Mouse (Mus musculus): ENCODE results near the gene Ccrl2.

The Ccrl2 gene

GRCm38 (mm10) chr9:111056798-111057543, at the start of gene Ccrl2:
Ccrl2 (minus strand) TSS chr9:111057519.
- peak; percentile 71 to 83 for DNase-seq (ENCODE audit: low spot score in 2 of 2)

- DNase-seq (ENCODE audit: low spot score in 2 of 2), result no peak
Observed at GRCm38 (mm10) chr9:111103893-111104292, 46.6 kb upstream of the Ccrl2 start.

- DNase-seq (ENCODE audit: low spot score in 2 of 2), result no peak
Observed at GRCm38 (mm10) chr9:111103293-111103692, 46.0 kb upstream of the Ccrl2 start.

DNA sequence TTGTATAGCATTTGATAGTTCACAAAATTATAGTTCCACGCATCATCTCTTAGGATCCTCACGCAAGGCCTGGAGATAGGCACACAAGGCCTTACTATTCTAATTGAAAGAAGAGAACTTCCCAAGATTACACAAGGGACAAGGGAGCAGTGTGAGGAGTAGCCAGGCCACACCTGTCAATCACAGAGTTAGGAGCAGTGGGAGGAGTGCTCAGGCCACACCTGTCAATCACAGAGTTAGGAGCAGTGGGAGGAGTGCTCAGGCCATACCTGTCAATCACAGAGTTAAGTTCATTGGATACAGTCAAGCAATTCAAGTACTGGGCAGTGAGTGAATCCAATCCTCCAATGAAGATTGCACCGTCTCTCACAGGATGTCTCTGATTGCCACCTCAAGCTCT, 43.1 kb upstream of the Ccrl2 start:
- no peak for DNase-seq (ENCODE audit: low spot score in 2 of 2)

DNA sequence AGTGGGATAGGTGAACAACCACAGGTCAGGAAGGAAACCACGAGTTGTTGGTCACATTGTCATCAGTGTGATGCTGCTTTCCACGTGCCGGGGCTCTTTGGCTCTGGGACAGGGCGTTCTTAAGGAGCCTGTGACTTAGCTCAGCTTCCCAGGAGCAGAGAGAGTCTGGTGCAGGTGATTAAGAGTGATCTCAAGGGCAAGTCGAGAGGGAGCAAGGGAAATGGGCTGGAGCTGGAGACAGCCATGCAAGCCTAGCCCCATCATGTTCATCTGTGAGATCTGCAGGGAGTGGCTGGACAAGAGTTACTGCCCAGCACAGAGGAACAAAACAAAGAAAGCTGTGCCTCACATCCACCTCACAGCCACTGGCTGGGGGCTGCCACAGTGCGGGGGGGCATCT, 40.2 kb upstream of the Ccrl2 start:
- no peak for DNase-seq (ENCODE audit: low spot score in 2 of 2)

DNA sequence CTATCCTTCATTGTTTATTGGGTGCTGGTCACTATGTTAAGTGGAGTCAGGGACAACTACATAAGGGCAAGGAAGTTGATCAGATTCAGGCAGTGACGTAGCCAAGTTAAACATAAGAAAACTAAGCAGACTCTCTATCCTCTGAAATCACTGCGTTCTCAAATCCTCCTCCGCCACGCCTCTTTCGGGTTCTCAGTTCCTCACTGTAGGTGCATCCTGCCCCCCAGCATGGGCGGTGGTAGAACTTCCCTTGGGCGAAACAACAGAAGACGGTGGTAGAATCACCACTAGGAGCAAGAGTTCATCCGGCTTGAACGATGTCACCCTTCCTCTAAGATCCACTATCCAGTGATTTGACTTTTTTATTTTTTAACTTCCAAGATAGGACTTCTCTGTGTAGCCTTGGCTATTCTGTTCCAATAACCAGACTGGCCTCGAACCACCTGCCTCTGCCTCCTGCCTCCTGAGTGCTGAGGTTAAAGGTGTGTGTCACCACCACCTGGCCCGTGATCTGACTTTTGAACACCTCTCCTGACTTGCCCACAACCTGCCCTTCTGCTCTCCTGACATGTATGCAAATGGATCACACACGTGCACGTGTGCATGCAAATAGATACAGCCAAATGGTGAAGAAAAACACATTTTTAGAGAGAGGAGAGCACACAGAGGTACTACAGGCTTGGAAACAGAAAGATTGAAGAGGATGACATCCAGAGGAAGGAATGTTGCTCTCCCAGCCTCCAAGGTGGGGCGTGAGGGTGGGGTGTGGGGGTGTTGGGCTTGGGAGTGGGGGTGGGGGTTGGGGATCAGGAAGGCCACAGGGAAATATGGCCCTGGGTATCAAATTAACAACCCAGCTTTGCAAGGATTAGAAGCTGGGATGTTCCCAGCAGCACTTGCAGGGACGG, 39.4 kb upstream of the Ccrl2 start:
- no peak for DNase-seq (ENCODE audit: low spot score in 2 of 2)

GRCm38 (mm10) chr9:111095710-111096109, 38.4 kb upstream of the Ccrl2 start:
- no peak for DNase-seq (ENCODE audit: low spot score in 2 of 2)

DNA sequence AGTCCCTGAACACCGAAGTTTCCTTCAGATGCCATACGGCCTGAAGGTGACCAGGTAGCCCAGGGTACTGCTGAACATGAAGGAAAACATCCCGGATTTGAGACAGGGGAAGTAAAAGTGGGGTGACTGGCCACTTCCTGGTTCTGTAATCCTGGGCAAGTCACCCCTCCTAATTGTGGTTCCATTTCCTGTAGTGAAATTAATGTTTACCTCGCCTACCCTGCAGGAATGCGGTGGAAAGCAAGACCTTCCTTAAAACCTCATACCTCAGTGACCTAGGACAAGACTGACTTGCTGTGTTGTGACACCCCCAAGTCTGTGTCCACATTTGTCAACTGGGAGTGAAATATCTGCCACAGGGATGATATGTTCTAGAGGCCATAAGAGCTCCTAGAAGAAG, 37.3 kb upstream of the Ccrl2 start:
- no peak for DNase-seq (ENCODE audit: low spot score in 2 of 2)

DNA sequence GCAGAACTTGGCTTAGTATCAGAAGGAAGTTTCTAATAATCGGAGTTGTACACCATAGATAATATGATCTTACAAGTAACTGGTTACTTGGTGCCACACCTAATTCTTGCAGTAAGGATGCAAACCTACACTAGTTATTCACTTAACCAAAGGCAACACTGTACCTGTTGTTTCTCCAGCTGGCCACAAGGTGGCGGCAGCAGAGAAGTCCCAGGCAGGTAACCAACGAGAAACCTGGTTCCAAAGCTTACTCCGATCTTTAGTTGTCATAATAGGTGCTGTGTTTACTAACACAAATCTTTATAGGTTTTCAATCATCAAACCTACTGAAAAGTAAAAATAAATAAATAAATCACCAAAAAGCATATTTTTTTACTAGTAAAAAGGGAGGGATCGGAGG, 35.8 kb upstream of the Ccrl2 start:
- DNase-seq (ENCODE audit: low spot score in 2 of 2), result peak; percentile 33 to 74

GRCm38 (mm10) chr9:111092657-111093056, 35.3 kb upstream of the Ccrl2 start:
- no peak for DNase-seq (ENCODE audit: low spot score in 2 of 2)

GRCm38 (mm10) chr9:111088886-111089285, 31.6 kb upstream of the Ccrl2 start:
- no peak for DNase-seq (ENCODE audit: low spot score in 2 of 2)

DNA sequence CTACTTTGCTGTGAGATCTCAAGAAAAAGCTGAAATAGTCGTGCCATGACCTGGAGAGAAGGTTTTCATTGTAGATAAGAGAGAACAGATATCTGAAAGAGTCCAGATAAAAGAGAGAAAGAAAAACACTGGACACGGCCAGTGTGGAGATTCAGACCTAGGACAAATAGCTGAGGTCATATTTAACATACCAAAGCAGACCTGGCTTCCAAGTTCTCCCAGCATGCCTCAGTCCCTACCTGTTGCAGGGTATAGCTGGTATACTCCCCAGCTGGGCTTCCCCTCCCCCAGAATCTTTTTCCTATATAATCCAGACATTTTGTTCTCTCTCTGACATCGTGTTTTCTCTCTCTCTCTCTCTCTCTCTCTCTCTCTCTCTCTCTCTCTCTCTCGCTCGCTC, 30.6 kb upstream of the Ccrl2 start:
- no peak for DNase-seq (ENCODE audit: low spot score in 2 of 2)

DNA sequence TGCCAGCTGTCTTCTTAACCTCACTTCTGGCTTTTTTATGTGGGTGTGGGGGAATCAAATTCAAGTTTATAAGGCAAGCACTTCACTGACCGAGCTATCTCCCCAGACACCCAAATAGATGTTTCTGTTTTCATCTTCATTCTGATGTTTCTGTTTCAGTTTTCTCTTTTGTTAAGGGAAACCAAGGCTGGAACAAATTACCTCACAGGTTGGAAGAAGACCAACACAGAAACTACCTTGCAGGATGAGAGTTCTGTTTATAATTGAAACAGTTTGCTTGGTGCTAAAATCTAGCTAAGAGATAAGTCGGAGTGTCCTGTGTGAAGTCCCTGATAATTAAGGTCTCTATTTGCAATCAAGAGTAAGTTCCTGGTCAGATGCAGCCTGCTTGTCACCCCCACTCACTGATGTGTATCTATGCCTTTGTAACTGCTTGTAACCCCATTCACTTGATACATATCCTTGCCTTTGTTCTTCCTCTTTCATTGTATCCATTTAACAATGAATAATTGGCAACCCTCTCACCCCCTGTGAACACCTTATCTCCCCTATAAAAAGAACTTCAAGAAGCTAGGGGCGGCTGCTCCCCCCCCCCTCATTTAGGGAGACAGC, 29.8 kb upstream of the Ccrl2 start:
- no peak for DNase-seq (ENCODE audit: low spot score in 2 of 2)

- DNase-seq (ENCODE audit: low spot score in 2 of 2), result no peak
Observed at GRCm38 (mm10) chr9:111086137-111086536, 28.8 kb upstream of the Ccrl2 start.

DNA sequence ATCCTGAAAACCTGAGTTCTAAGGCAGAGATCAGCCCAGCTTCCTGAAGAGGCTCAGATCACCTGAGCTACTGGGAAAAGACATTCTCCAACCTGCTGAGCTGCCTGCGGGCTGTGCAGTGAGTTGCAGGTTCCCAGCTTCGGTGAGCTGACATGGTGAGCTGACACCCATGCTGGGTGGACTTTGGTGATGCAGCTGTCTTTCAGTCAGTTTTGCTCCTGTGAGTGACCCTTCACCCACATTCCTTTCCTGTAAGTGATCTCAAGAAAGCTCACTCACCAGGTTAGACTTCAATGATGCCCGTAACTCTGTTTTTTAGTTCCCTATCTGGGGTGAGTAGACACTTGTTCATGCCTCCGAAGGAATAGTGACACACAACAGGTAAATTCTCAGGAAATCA, 28.0 kb upstream of the Ccrl2 start:
- no peak for DNase-seq (ENCODE audit: low spot score in 2 of 2)

DNA sequence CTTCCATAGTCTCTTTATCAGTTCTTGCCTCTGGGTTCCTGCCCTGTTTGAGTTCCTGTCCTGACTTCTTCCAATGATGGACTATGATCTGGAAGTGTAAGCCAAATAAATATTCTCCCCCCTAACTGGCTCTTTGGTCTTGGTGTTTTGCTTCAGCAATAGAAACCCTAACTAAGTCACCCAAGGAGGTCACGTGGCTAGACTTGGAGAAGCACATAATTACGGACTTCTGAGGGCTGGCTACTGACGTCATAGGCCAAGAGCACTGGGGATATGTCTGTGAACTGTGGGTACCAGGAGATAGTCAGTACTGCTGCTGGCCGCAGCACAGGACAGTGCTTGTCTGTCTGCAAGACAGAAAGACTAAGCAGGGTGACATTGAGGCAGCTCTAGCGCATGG, 24.4 kb upstream of the Ccrl2 start:
- DNase-seq (ENCODE audit: low spot score in 2 of 2), result no peak

DNA sequence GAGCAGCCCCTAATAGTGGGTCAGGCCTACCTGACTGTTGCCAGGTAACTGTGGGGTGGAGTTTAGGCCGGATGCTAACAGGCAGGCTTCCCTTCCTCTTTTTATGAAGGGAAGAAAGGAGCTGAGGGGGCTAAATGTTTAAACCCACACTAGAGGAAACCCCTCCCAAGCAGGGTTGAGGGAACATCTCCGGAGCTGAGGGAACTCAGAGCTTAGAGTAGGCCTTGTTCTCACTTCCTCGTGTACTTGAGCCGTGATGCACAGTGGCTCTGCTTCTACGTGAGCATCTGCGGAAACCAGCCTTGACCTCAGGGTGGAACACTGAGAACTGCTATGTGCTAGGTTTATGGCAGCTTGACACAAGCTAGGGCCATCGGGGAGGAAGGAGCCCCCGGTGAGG, 23.5 kb upstream of the Ccrl2 start:
- DNase-seq (ENCODE audit: low spot score in 2 of 2), result no peak

DNA sequence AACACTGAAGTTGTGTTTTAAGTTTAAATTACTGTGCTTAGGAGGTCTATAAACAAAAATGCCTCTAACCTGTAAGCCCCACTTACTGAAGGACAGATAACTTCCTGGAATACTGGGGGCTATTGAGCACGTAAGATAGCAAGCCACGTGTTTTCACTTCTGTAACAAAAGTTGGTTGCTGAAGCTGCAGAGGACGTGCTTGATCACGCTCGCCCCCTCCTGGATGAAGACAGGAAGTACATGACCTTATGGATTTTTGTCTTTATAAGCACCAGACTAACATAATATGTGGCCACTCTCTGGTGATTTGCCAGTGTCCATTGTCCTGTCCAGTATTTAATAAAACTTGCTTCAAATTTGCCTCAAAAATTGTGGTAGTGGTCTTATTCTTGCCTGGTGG, 20.4 kb upstream of the Ccrl2 start:
- peak in 1 of 2 experiments; percentile 61 for DNase-seq (ENCODE audit: low spot score in 2 of 2)

DNA sequence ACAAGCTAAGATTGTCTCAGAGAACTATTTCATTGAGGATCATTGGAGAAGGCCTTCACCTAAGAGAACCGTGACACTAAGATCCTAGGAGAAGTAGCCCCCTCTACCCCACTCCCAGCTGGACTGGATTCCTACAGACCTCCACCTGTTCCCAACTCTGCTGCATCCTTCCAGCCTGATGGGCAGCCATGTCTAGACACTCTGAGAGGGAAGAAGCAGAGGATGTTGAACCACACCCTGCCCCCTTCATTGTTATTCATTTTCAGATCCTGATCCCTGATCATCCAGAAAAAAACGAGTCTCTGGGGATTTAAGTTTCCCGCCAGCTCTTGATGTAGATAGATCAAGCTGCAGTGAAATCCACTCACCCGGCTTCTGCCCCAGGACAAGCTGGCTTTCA, 15.7 kb upstream of the Ccrl2 start:
- DNase-seq (ENCODE audit: low spot score in 2 of 2), result no peak

GRCm38 (mm10) chr9:111072175-111072574, 14.9 kb upstream of the Ccrl2 start:
- peak in 1 of 2 experiments; percentile 40 for DNase-seq (ENCODE audit: low spot score in 2 of 2)

- peak; percentile 69 to 84 for DNase-seq (ENCODE audit: low spot score in 2 of 2)
Observed at GRCm38 (mm10) chr9:111070546-111070961, 13.2 kb upstream of the Ccrl2 start.

DNA sequence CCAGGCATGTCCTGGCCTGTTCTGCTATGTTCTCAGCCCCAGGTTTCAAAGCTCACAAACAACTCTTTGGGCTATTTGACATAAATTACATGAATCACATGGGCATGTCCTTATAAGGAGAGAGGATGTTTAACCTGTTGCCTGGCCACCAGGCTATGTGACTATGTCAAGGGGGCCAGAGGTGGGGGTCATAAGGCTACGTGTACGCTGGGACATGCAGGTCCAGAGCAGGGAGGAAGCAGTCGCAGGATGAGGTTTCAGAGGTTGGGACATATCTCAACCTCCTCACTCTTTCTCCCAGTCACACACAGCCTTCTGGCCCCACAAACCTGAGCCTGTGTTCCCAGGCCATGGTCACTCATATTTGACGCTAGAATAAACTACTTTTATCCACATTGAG, 9.7 kb upstream of the Ccrl2 start:
- DNase-seq (ENCODE audit: low spot score in 2 of 2), result no peak

- DNase-seq (ENCODE audit: low spot score in 2 of 2), result no peak
Observed at GRCm38 (mm10) chr9:111062840-111063239, 5.5 kb upstream of the Ccrl2 start.
